Mouse (Mus musculus) liver (tissue): ENCODE data around the gene Prl3d1.
"Not testable (repeated sequence)": the region's sequence is repeated elsewhere in the genome, so short reads cannot be mapped to it uniquely, and the experiment has no call there.

ENCODE experiments used
- DNase-seq: peaks from one replicate; pipeline ENCODE4 v3.0.0-alpha.2; 2020; ENCODE audit warnings: mixed read lengths

The Prl3d1 gene

DNA sequence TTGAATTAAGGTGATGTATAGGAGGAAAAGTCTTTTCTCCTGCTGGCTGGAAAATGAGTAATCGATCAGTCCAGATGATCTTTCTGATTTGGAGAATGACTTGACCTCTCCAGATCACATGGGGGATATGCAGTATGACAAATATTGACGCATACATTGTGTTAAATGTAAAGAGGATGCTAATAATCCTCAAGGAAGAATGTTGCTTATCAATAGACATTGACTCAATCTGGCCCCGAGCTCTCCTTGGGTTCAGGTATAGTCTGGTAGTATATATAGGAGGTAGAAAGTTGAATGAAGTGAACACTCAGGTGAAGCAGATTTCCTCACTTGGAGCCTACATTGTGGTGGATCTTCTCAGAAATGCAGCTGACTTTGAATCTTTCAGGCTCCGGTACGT is at the start of gene Prl3d1:
Gene Prl3d1 (plus strand): TSS at position 301 of the 400 bp plus-strand sequence.
- DNase-seq = not testable (repeated sequence)

DNA sequence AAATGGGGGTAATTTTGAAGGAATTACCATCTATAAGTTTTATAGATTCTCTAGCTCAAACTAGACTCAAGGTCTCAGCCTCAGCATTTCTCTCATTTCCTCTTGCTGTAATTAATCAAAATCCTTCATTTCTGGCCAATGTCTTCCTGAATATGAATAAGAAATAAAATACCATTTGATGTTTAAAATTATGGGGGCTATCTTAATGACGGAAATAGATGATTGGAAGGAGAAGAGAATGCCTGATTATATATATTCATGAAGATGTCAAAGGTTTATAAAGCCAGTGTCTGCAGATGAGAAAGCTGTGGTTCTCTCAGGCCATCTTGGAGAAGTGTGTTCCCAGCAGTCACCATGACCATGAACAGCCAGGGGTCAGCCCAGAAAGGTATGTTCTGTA is 36.7 kb upstream of the Prl3d1 start, which contains the start of gene Prl:
Gene Prl (plus strand): TSS at position 301 of the 400 bp plus-strand sequence.
- DNase-seq = no peak

GRCm38 (mm10) chr13:27059177-27059576 is 34.8 kb upstream of the Prl3d1 start:
- no peak for DNase-seq

DNA sequence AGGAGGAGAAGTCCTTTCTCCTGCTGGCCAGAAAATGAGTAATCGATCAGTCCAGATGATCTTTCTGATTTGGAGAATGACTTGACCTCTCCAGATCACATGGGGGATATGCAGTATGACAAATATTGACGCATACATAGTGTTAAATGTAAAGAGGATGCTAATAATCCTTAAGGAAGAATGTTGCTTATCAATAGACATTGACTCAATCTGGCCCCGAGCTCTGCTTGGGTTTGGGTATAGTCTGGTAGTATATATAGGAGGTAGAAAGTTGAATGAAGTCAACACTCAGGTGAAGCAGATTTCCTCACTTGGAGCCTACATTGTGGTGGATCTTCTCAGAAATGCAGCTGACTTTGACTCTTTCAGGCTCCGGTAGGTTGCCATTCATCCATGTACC is 27.4 kb downstream of the Prl3d1 start, which contains the start of gene Prl3d2:
Gene Prl3d2 (plus strand): TSS at position 301 of the 400 bp plus-strand sequence.
- not testable (repeated sequence) for DNase-seq

GRCm38 (mm10) chr13:27148264-27148663 is 54.3 kb downstream of the Prl3d1 start:
- no peak for DNase-seq
